Mouse (Mus musculus): ENCODE data around the gene Smyd3.

GRCm38 (mm10) chr1:179058675-179059074 lies 459.2 kb downstream of the Smyd3 start:
- TF ChIP-seq CTCF (IDR thresholded peaks at IDR 0.05; ENCODE audit: low read depth, low read length) (no peak), GATA1 (IDR thresholded peaks at IDR 0.05; ENCODE audit: borderline replicate concordance, low read length) (no peak), POLR2AphosphoS5 (IDR thresholded peaks at IDR 0.05; ENCODE audit: insufficient replicate concordance, low read depth, low read length) (no peak), TAL1 (conservative IDR thresholded peaks at IDR 0.05; ENCODE audit: low read depth, low read length) (no peak)

All from G1E (cell line).